Mouse (Mus musculus): ENCODE data around the gene B4galt4. TPM values are rescaled to one million over a fixed set of nuclear protein-coding genes. Genes with fewer than 3 reads are reported as not detected.
"Not testable (repeated sequence)": the region's sequence is repeated elsewhere in the genome, so short reads cannot be mapped to it uniquely, and the experiment has no call there.

B4galt4 gene
- polyA plus RNA-seq, 1 experiment, result 0.72 TPM

- Histone ChIP-seq H3K4me3 (ENCODE audit: control insufficient read depth, low read depth, low read length) (no peak overlapping the region), H3K27ac (ENCODE audit: control insufficient read depth, insufficient read depth, low read depth, low read length) (no peak overlapping the region), H3K27me3 (ENCODE audit: control insufficient read depth, insufficient read depth, low read length) (no peaks in the 10 kb centered on the region), H3K4me1 (ENCODE audit: control insufficient read depth, insufficient read depth, low read length) (peaks cover 11% of the 10 kb centered on the region), H3K36me3 (ENCODE audit: control insufficient read depth, insufficient read depth, low read length) (no peaks in the 10 kb centered on the region)
- no peak for TF ChIP-seq POLR2A (IDR thresholded peaks at IDR 0.05; ENCODE audit: control insufficient read depth, low read depth, low read length)
- TF ChIP-seq CTCF (IDR thresholded peaks at IDR 0.05; ENCODE audit: control insufficient read depth, insufficient read depth, insufficient replicate concordance, low read depth, low read length), result no peak
These were observed 47.0 kb downstream of the B4galt4 start for GRCm38 (mm10) chr16:38789016-38789415.

GRCm38 (mm10) chr16:38789966-38790365 is 47.9 kb downstream of the B4galt4 start:
- no peak overlapping the region for H3K27ac ChIP-seq (ENCODE audit: control insufficient read depth, insufficient read depth, low read depth, low read length)
- H3K4me3 ChIP-seq (ENCODE audit: control insufficient read depth, low read depth, low read length), result no peak overlapping the region
- no peaks in the 10 kb centered on the region for H3K27me3 ChIP-seq (ENCODE audit: control insufficient read depth, insufficient read depth, low read length)
- peaks cover 11% of the 10 kb centered on the region for H3K4me1 ChIP-seq (ENCODE audit: control insufficient read depth, insufficient read depth, low read length)
- no peaks in the 10 kb centered on the region for H3K36me3 ChIP-seq (ENCODE audit: control insufficient read depth, insufficient read depth, low read length)
- TF ChIP-seq CTCF (IDR thresholded peaks at IDR 0.05; ENCODE audit: control insufficient read depth, insufficient read depth, insufficient replicate concordance, low read depth, low read length), result no peak
- no peak for TF ChIP-seq POLR2A (IDR thresholded peaks at IDR 0.05; ENCODE audit: control insufficient read depth, low read depth, low read length)

GRCm38 (mm10) chr16:38793120-38793519 is 51.1 kb downstream of the B4galt4 start:
- Histone ChIP-seq H3K4me1 (ENCODE audit: control insufficient read depth, insufficient read depth, low read length) (peaks cover 11% of the 10 kb centered on the region), H3K27me3 (ENCODE audit: control insufficient read depth, insufficient read depth, low read length) (no peaks in the 10 kb centered on the region), H3K36me3 (ENCODE audit: control insufficient read depth, insufficient read depth, low read length) (no peaks in the 10 kb centered on the region), H3K4me3 (ENCODE audit: control insufficient read depth, low read depth, low read length) (no peak overlapping the region), H3K27ac (ENCODE audit: control insufficient read depth, insufficient read depth, low read depth, low read length) (no peak overlapping the region)
- TF ChIP-seq POLR2A (IDR thresholded peaks at IDR 0.05; ENCODE audit: control insufficient read depth, low read depth, low read length), result no peak
- TF ChIP-seq CTCF (IDR thresholded peaks at IDR 0.05; ENCODE audit: control insufficient read depth, insufficient read depth, insufficient replicate concordance, low read depth, low read length), result no peak

- TF ChIP-seq POLR2A (IDR thresholded peaks at IDR 0.05; ENCODE audit: control insufficient read depth, low read depth, low read length), result no peak
- Histone ChIP-seq H3K27me3 (ENCODE audit: control insufficient read depth, insufficient read depth, low read length) (no peaks in the 10 kb centered on the region), H3K36me3 (ENCODE audit: control insufficient read depth, insufficient read depth, low read length) (no peaks in the 10 kb centered on the region), H3K4me3 (ENCODE audit: control insufficient read depth, low read depth, low read length) (no peak overlapping the region), H3K4me1 (ENCODE audit: control insufficient read depth, insufficient read depth, low read length) (peaks cover 5% of the 10 kb centered on the region), H3K27ac (ENCODE audit: control insufficient read depth, insufficient read depth, low read depth, low read length) (no peak overlapping the region)
These were observed 56.9 kb downstream of the B4galt4 start for GRCm38 (mm10) chr16:38798957-38799450.

- Histone ChIP-seq H3K4me1 (ENCODE audit: control insufficient read depth, insufficient read depth, low read length) (peaks cover 5% of the 10 kb centered on the region), H3K36me3 (ENCODE audit: control insufficient read depth, insufficient read depth, low read length) (no peaks in the 10 kb centered on the region), H3K4me3 (ENCODE audit: control insufficient read depth, low read depth, low read length) (no peak within 1 kb of the TSS), H3K27me3 (ENCODE audit: control insufficient read depth, insufficient read depth, low read length) (no peaks in the 10 kb centered on the region), H3K27ac (ENCODE audit: control insufficient read depth, insufficient read depth, low read depth, low read length) (no peak within 1 kb of the TSS)
- no peak for TF ChIP-seq POLR2A (IDR thresholded peaks at IDR 0.05; ENCODE audit: control insufficient read depth, low read depth, low read length)
- no peak for TF ChIP-seq CTCF (IDR thresholded peaks at IDR 0.05; ENCODE audit: control insufficient read depth, insufficient read depth, insufficient replicate concordance, low read depth, low read length)
These were observed 58.0 kb downstream of the B4galt4 start, which contains the start of gene Upk1b for GRCm38 (mm10) chr16:38800091-38800490. Upk1b (minus strand) TSS chr16:38800328.

GRCm38 (mm10) chr16:38807796-38808195 is 65.7 kb downstream of the B4galt4 start:
- H3K4me1 ChIP-seq (ENCODE audit: control insufficient read depth, insufficient read depth, low read length); H3K27ac ChIP-seq (ENCODE audit: control insufficient read depth, insufficient read depth, low read depth, low read length); H3K4me3 ChIP-seq (ENCODE audit: control insufficient read depth, low read depth, low read length); H3K27me3 ChIP-seq (ENCODE audit: control insufficient read depth, insufficient read depth, low read length); H3K36me3 ChIP-seq (ENCODE audit: control insufficient read depth, insufficient read depth, low read length): not testable (repeated sequence)

- TF ChIP-seq CTCF (IDR thresholded peaks at IDR 0.05; ENCODE audit: control insufficient read depth, insufficient read depth, insufficient replicate concordance, low read depth, low read length) (no peak), POLR2A (IDR thresholded peaks at IDR 0.05; ENCODE audit: control insufficient read depth, low read depth, low read length) (no peak)
These were observed 68.1 kb downstream of the B4galt4 start for GRCm38 (mm10) chr16:38810196-38810595.

GRCm38 (mm10) chr16:38812521-38812920 is 70.5 kb downstream of the B4galt4 start:
- Histone ChIP-seq H3K27me3 (ENCODE audit: control insufficient read depth, insufficient read depth, low read length) (no peaks in the 10 kb centered on the region), H3K4me3 (ENCODE audit: control insufficient read depth, low read depth, low read length) (no peak overlapping the region), H3K27ac (ENCODE audit: control insufficient read depth, insufficient read depth, low read depth, low read length) (no peak overlapping the region), H3K4me1 (ENCODE audit: control insufficient read depth, insufficient read depth, low read length) (no peaks in the 10 kb centered on the region), H3K36me3 (ENCODE audit: control insufficient read depth, insufficient read depth, low read length) (no peaks in the 10 kb centered on the region)
- TF ChIP-seq CTCF (IDR thresholded peaks at IDR 0.05; ENCODE audit: control insufficient read depth, insufficient read depth, insufficient replicate concordance, low read depth, low read length), result peak; percentile 82; the same call in 1 of the 2 replicates
- no peak for TF ChIP-seq POLR2A (IDR thresholded peaks at IDR 0.05; ENCODE audit: control insufficient read depth, low read depth, low read length)

More at GRCm38 (mm10) chr16:38810196-38810595, 68.1 kb downstream of the B4galt4 start:
- Histone ChIP-seq H3K4me1 (ENCODE audit: control insufficient read depth, insufficient read depth, low read length) (no peaks in the 10 kb centered on the region), H3K27me3 (ENCODE audit: control insufficient read depth, insufficient read depth, low read length) (no peaks in the 10 kb centered on the region), H3K36me3 (ENCODE audit: control insufficient read depth, insufficient read depth, low read length) (no peaks in the 10 kb centered on the region), H3K4me3 (ENCODE audit: control insufficient read depth, low read depth, low read length) (no peak overlapping the region), H3K27ac (ENCODE audit: control insufficient read depth, insufficient read depth, low read depth, low read length) (no peak overlapping the region)

Other genes starting within 250 kb of the B4galt4 start
- gene Timmdc1, start 219.6 kb upstream of the B4galt4 start, polyA plus RNA-seq (2012; rRNA removed), result 5.3 and 6.4 TPM in 2 replicates
- 3.9 and 4.3 TPM in 2 replicates for gene Poglut1, start 192.0 kb upstream of the B4galt4 start, polyA plus RNA-seq (2012; rRNA removed)
- 43.7 and 45.1 TPM in 2 replicates for gene Tmem39a, start 183.6 kb upstream of the B4galt4 start, polyA plus RNA-seq (2012; rRNA removed)
- gene Arhgap31, start 29.0 kb upstream of the B4galt4 start, polyA plus RNA-seq (2012; rRNA removed), result 1.9 and 2.6 TPM in 2 replicates
- 2.1 TPM in 2 replicates for gene Upk1b, start 58.1 kb downstream of the B4galt4 start, polyA plus RNA-seq (2012; rRNA removed)
- gene 4930435E12Rik, start 86.5 kb downstream of the B4galt4 start, polyA plus RNA-seq (2012; rRNA removed), result 55.4 and 79.1 TPM in 2 replicates
- gene Igsf11, start 150.4 kb downstream of the B4galt4 start, polyA plus RNA-seq (2012; rRNA removed), result 91.8 and 95.5 TPM in 2 replicates